Mouse (Mus musculus) heart, embryonic 14.5 days (tissue): ENCODE results near the gene 9530068E07Rik. TPM values are rescaled to one million over a fixed set of nuclear protein-coding genes. Genes with fewer than 3 reads are reported as not detected.
A peak's percentile ranks its signal among the peaks of the same experiment; 100 is the strongest.
"Not testable (repeated sequence)": the region's sequence is repeated elsewhere in the genome, so short reads cannot be mapped to it uniquely, and the experiment has no call there.

ENCODE experiments used
- ATAC-seq: fragments of 200-750 bp; cut with Nextera tagmentation; 2 replicates; pipeline ENCODE4 v1.8.0; 2017; ENCODE audit warnings: low read depth, moderate TSS enrichment; ENCODE audit not compliant: insufficient number of reproducible peaks, insufficient read depth, low FRiP score
- H3K27ac ChIP-seq, 2 experiments: fragments of 200-500 bp in 1 of 2; fragments of 300-500 bp in 1 of 2; sonication (generic) in 1 of 2; replicated peaks in 1 of 2; 2 replicates each; pipeline ENCODE4 v1.5.1; 2012 to 2014; ENCODE audit warnings: low read depth in 2 of 2, low read length in 2 of 2, control low read depth in 1 of 2, mild to moderate bottlenecking in 1 of 2, mixed read lengths in 1 of 2; ENCODE audit not compliant: control insufficient read depth in 1 of 2, insufficient read depth in 1 of 2
- H3K27me3 ChIP-seq: fragments of 300-500 bp; sonication (generic); 2 replicates; pipeline ENCODE4 v1.6.1; 2014; ENCODE audit warnings: mild to moderate bottlenecking, low read length, control low read depth; ENCODE audit not compliant: control insufficient read depth, insufficient read depth
- H3K36me3 ChIP-seq: fragments of 300-500 bp; sonication (generic); 2 replicates; pipeline ENCODE4 v1.6.1; 2014; ENCODE audit warnings: mild to moderate bottlenecking, control low read depth, low read length, mixed read lengths; ENCODE audit not compliant: control insufficient read depth, insufficient read depth
- H3K4me1 ChIP-seq, 2 experiments: fragments of 200-500 bp in 1 of 2; fragments of 300-500 bp in 1 of 2; sonication (generic) in 1 of 2; 2 replicates each; pipeline ENCODE4 v1.6.1; 2012 to 2014; ENCODE audit warnings: low read length in 2 of 2, control low read depth in 1 of 2, mixed read lengths in 1 of 2; ENCODE audit not compliant: control insufficient read depth in 2 of 2, insufficient read depth in 2 of 2
- H3K4me2 ChIP-seq: fragments of 300-500 bp; sonication (generic); 2 replicates; pipeline ENCODE4 v1.6.1; 2014; ENCODE audit warnings: mild to moderate bottlenecking, low read length
- H3K4me3 ChIP-seq, 2 experiments: fragments of 200-500 bp in 1 of 2; fragments of 300-500 bp in 1 of 2; sonication (generic) in 1 of 2; 2 replicates each; pipeline ENCODE4 v1.5.1; 2012 to 2014; ENCODE audit warnings: low read length in 2 of 2, mild to moderate bottlenecking in 2 of 2, control low read depth in 1 of 2, low read depth in 1 of 2, moderate library complexity in 1 of 2; ENCODE audit not compliant: control insufficient read depth in 1 of 2, insufficient read depth in 1 of 2
- H3K9ac ChIP-seq: fragments of 300-500 bp; sonication (generic); 2 replicates; pipeline ENCODE4 v1.6.1; 2014; ENCODE audit warnings: mild to moderate bottlenecking, low read length
- H3K9me3 ChIP-seq: fragments of 300-500 bp; sonication (generic); 2 replicates; pipeline ENCODE4 v1.6.1; 2016; ENCODE audit warnings: low read length, control low read depth; ENCODE audit not compliant: control insufficient read depth
- WGBS: fragments of 180-500 bp; shearing (Covaris S2); extraction: QIAGEN DNeasy Blood & Tissue Kit; methylation state at CpG from one replicate; pipeline ENCODE4 v1.1.7; 2014; 5-methylcytosine and 5-hydroxymethylcytosine counted together
- polyA plus RNA-seq: library from polyadenylated mRNA; unstranded; fragments of >200 nt; fragmentation: Nextera tagmentation; extraction: Ambion mirVana; gene quantifications from 2 replicates; pipeline ENCODE4 v1.2.1, GENCODE M21; 2014

Gene 9530068E07Rik
- polyA plus RNA-seq, 1 experiment from 2014 or later: 235 TPM

- H3K9ac ChIP-seq: no peak overlapping the region
- H3K4me2 ChIP-seq: no peak overlapping the region
- H3K36me3 ChIP-seq: peaks cover 57% of the 10 kb centered on the region
- 55% methylated on average over 6 of the region's 6 CpGs for WGBS
- ATAC-seq: peak; percentile 22; the same call in 1 of the 2 replicates
- no peaks in the 10 kb centered on the region for H3K27me3 ChIP-seq
- no peaks in the 10 kb centered on the region for H3K9me3 ChIP-seq
- 0 out of 4 replicates have a peak overlapping the region, but pooled peaks of 1 of the 2 experiments have one; percentile 24 for H3K27ac ChIP-seq
- peaks cover 13 to 27% of the 10 kb centered on the region in 2 experiments for H3K4me1 ChIP-seq
- H3K4me3 ChIP-seq: no peak overlapping the region
Measured at GRCm38 (mm10) chr11:52374340-52374739, 21.9 kb upstream of the 9530068E07Rik start.

GRCm38 (mm10) chr11:52377579-52377978 is 18.6 kb upstream of the 9530068E07Rik start:
- Histone ChIP-seq H3K27me3 (no peaks in the 10 kb centered on the region), H3K36me3 (peaks cover 89% of the 10 kb centered on the region), H3K9ac (no peak overlapping the region), H3K9me3 (no peaks in the 10 kb centered on the region), H3K4me1 (peaks cover 2 to 3% of the 10 kb centered on the region in 2 experiments; a peak in 2 of 4 replicates), H3K4me3 (no peak overlapping the region), H3K27ac (peak overlapping the region; percentile 2 to 24; a peak in 2 of 4 replicates), H3K4me2 (no peak overlapping the region)
- 81% methylated on average over 4 of the region's 4 CpGs for WGBS
- ATAC-seq: no peak

GRCm38 (mm10) chr11:52379241-52379640 is 17.0 kb upstream of the 9530068E07Rik start:
- WGBS: 94% methylated on average over 3 of the region's 3 CpGs
- Histone ChIP-seq H3K4me3 (no peak overlapping the region), H3K4me2 (no peak overlapping the region), H3K9ac (no peak overlapping the region), H3K4me1 (peaks cover 2 to 3% of the 10 kb centered on the region in 2 experiments; a peak in 2 of 4 replicates), H3K27ac (no peak overlapping the region), H3K9me3 (no peaks in the 10 kb centered on the region), H3K27me3 (no peaks in the 10 kb centered on the region), H3K36me3 (peaks cover 100% of the 10 kb centered on the region)
- ATAC-seq: no peak

GRCm38 (mm10) chr11:52383741-52384140 is 12.5 kb upstream of the 9530068E07Rik start:
- Histone ChIP-seq H3K9ac (no peak overlapping the region), H3K9me3 (no peaks in the 10 kb centered on the region), H3K27ac (no peak overlapping the region), H3K36me3 (peaks cover 100% of the 10 kb centered on the region), H3K4me2 (no peak overlapping the region), H3K27me3 (no peaks in the 10 kb centered on the region), H3K4me1 (no peaks in the 10 kb centered on the region), H3K4me3 (no peak overlapping the region)
- no peak for ATAC-seq
- WGBS: 93% methylated on average over 14 of the region's 14 CpGs

- peaks cover 99% of the 10 kb centered on the region for H3K36me3 ChIP-seq
- no peak overlapping the region for H3K27ac ChIP-seq
- H3K9me3 ChIP-seq: no peaks in the 10 kb centered on the region
- ATAC-seq: no peak
- 58% methylated on average over 3 of the region's 3 CpGs for WGBS
- H3K9ac ChIP-seq: no peak overlapping the region
- H3K27me3 ChIP-seq: no peaks in the 10 kb centered on the region
- no peaks in the 10 kb centered on the region for H3K4me1 ChIP-seq
- no peak overlapping the region for H3K4me2 ChIP-seq
- no peak overlapping the region for H3K4me3 ChIP-seq
Measured at GRCm38 (mm10) chr11:52384667-52385066, 11.6 kb upstream of the 9530068E07Rik start.

- Histone ChIP-seq H3K4me3 (no peak overlapping the region), H3K9ac (no peak overlapping the region), H3K27ac (no peak overlapping the region; a peak in 2 of 4 replicates), H3K4me1 (no peaks in the 10 kb centered on the region), H3K4me2 (no peak overlapping the region), H3K9me3 (no peaks in the 10 kb centered on the region), H3K36me3 (peaks cover 88% of the 10 kb centered on the region), H3K27me3 (no peaks in the 10 kb centered on the region)
- ATAC-seq: no peak
- WGBS: 62% methylated on average over 3 of the region's 3 CpGs
Measured at GRCm38 (mm10) chr11:52386892-52387291, 9.3 kb upstream of the 9530068E07Rik start.

GRCm38 (mm10) chr11:52388150-52388549 is 8.1 kb upstream of the 9530068E07Rik start:
- 87% methylated on average over 12 of the region's 12 CpGs for WGBS
- no peaks in the 10 kb centered on the region for H3K4me1 ChIP-seq
- H3K36me3 ChIP-seq: peaks cover 79% of the 10 kb centered on the region
- no peaks in the 10 kb centered on the region for H3K9me3 ChIP-seq
- H3K9ac ChIP-seq: no peak overlapping the region
- H3K4me2 ChIP-seq: no peak overlapping the region
- no peak for ATAC-seq
- H3K27me3 ChIP-seq: no peaks in the 10 kb centered on the region
- no peak overlapping the region for H3K27ac ChIP-seq
- H3K4me3 ChIP-seq: no peak overlapping the region

- peaks cover 71% of the 10 kb centered on the region for H3K36me3 ChIP-seq
- ATAC-seq, H3K4me3 ChIP-seq, H3K9ac ChIP-seq, H3K4me1 ChIP-seq, H3K27me3 ChIP-seq, H3K4me2 ChIP-seq, H3K9me3 ChIP-seq, H3K27ac ChIP-seq: not testable (repeated sequence)
- 97% methylated on average over 5 of the region's 5 CpGs for WGBS
Measured at GRCm38 (mm10) chr11:52388979-52389378, 7.2 kb upstream of the 9530068E07Rik start.
